Mouse (Mus musculus): ENCODE data around the gene Cdkl3. TPM values are rescaled to one million over a fixed set of nuclear protein-coding genes. Genes with fewer than 3 reads are reported as not detected.
A peak's percentile ranks its signal among the peaks of the same experiment; 100 is the strongest.

The Cdkl3 gene
- polyA plus RNA-seq, 1 experiment from 2014 or later, result 1.6 TPM

DNA sequence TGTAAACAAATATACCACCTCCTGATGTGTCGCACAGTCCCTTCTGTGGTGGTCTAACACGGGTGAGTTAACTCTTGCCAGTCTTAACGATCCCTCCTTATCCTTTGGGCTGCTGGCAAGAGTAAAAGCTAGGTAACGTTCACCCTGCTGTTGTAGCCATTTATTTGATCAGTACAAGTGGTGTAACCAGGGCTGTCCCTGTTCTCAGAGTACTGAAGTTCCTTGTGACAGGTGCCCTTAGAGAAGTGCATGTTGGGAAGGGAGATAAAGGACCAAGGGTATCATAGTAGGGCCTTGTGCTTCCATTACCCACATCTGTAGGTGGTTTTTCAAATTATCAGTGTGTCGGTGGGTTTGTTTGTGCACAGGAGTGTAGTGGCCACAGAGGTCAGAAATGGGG, 123.7 kb downstream of the Cdkl3 start:
- WGBS (ENCODE audit: insufficient replicate concordance), result 72% methylated on average over 5 of the region's 5 CpGs
- ATAC-seq (peak; percentile 30), DNase-seq (no peak)
- H3K4me3 ChIP-seq (ENCODE audit: low read depth, low read length), result no peak overlapping the region
- H3K4me2 ChIP-seq (ENCODE audit: low read depth, low read length), result no peak overlapping the region
- H3K9ac ChIP-seq (replicated peaks), result no peak overlapping the region
- H3K27me3 ChIP-seq (ENCODE audit: insufficient read depth, low read length), result no peaks in the 10 kb centered on the region
- H3K4me1 ChIP-seq (ENCODE audit: insufficient read depth), result no peaks in the 10 kb centered on the region
- TF ChIP-seq CTCF (IDR thresholded peaks at IDR 0.05; ENCODE audit: low read depth), result no peak
- no peak for TF ChIP-seq EP300 (IDR thresholded peaks at IDR 0.05; ENCODE audit: low read depth)
- H3K36me3 ChIP-seq (replicated peaks; ENCODE audit: insufficient read depth, low read length), result peaks cover 26% of the 10 kb centered on the region
- no peaks in the 10 kb centered on the region for H3K9me3 ChIP-seq (ENCODE audit: low read length)
- no peak overlapping the region for H3K27ac ChIP-seq (ENCODE audit: low read depth)

DNA sequence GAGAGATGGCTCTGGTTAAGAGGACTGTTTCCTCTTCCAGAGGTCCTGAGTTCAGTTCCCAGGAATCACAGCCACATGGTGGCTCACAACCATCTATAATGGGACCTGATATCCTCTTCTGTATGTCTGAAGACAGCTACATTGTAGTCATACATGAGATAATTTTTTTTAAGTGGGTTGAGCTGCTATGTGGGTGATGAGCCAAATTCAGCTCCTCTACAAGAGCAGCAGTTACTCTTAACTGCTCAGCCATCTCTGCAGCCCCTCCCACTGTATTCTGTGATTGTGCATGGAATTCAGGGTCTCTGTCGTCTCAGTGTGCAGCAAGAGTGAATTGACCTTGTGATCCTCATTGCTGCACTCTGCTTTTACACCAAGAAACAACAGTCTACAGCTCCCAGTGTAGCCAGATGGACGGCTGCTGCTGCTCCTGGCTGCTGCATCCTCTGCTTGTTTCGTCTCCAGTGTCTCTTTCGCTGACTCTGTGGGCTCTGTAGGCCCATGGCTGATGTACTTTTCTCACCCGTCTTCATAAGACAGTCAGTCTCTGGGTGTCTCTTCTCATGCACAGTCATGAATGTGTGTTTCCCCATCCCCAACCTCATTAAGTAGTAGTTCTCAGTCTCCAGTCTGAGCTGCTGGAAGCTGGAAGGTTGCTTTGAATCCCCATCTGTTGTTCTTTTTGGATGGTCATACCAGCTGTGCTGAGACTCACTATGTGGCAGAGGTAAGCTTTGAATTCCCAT, 124.5 kb downstream of the Cdkl3 start:
- no peak overlapping the region for H3K27ac ChIP-seq (ENCODE audit: low read depth)
- WGBS (ENCODE audit: insufficient replicate concordance), result 68% methylated on average over 5 of the region's 5 CpGs
- H3K4me3 ChIP-seq (ENCODE audit: low read depth, low read length), result no peak overlapping the region
- no peaks in the 10 kb centered on the region for H3K4me1 ChIP-seq (ENCODE audit: insufficient read depth)
- H3K4me2 ChIP-seq (ENCODE audit: low read depth, low read length), result no peak overlapping the region
- peaks cover 19% of the 10 kb centered on the region for H3K36me3 ChIP-seq (replicated peaks; ENCODE audit: insufficient read depth, low read length)
- ATAC-seq, result 0 out of 2 replicates have a peak, but pooled peaks have one; percentile 8
- H3K27me3 ChIP-seq (ENCODE audit: insufficient read depth, low read length), result no peaks in the 10 kb centered on the region
- TF ChIP-seq EP300 (IDR thresholded peaks at IDR 0.05; ENCODE audit: low read depth), result no peak
- no peak for TF ChIP-seq CTCF (IDR thresholded peaks at IDR 0.05; ENCODE audit: low read depth)
- no peak for DNase-seq
- no peaks in the 10 kb centered on the region for H3K9me3 ChIP-seq (ENCODE audit: low read length)
- H3K9ac ChIP-seq (replicated peaks), result no peak overlapping the region

DNA sequence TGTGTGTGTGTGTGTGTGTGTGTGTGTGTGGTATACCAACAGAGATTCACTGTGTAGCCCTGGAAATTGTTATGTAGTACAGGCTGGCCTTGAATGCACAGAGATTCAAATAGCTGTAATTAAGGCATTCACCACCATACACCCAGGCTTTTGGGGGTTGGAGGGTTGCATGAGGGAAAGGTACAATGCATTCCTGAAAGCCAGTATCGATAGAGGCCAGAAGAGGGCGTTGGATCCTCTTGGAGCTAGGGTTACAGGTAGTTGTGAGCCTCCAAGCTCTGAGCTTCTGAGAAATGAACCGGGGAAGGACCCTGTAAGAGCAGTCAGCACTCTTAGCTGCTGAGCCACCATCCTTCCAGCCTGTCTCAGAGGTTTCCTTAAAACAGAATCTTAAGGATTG, 125.2 kb downstream of the Cdkl3 start:
- no peak for DNase-seq
- no peak overlapping the region for H3K9ac ChIP-seq (replicated peaks)
- no peak overlapping the region for H3K4me3 ChIP-seq (ENCODE audit: low read depth, low read length)
- peaks cover 14% of the 10 kb centered on the region for H3K36me3 ChIP-seq (replicated peaks; ENCODE audit: insufficient read depth, low read length)
- no peaks in the 10 kb centered on the region for H3K27me3 ChIP-seq (ENCODE audit: insufficient read depth, low read length)
- ATAC-seq, result no peak
- H3K27ac ChIP-seq (ENCODE audit: low read depth), result no peak overlapping the region
- no peak overlapping the region for H3K4me2 ChIP-seq (ENCODE audit: low read depth, low read length)
- H3K9me3 ChIP-seq (ENCODE audit: low read length), result no peaks in the 10 kb centered on the region
- 22% methylated on average over 3 of the region's 3 CpGs for WGBS (ENCODE audit: insufficient replicate concordance)
- TF ChIP-seq CTCF (IDR thresholded peaks at IDR 0.05; ENCODE audit: low read depth), result peak; percentile 34
- no peak for TF ChIP-seq EP300 (IDR thresholded peaks at IDR 0.05; ENCODE audit: low read depth)
- H3K4me1 ChIP-seq (ENCODE audit: insufficient read depth), result no peaks in the 10 kb centered on the region

DNA sequence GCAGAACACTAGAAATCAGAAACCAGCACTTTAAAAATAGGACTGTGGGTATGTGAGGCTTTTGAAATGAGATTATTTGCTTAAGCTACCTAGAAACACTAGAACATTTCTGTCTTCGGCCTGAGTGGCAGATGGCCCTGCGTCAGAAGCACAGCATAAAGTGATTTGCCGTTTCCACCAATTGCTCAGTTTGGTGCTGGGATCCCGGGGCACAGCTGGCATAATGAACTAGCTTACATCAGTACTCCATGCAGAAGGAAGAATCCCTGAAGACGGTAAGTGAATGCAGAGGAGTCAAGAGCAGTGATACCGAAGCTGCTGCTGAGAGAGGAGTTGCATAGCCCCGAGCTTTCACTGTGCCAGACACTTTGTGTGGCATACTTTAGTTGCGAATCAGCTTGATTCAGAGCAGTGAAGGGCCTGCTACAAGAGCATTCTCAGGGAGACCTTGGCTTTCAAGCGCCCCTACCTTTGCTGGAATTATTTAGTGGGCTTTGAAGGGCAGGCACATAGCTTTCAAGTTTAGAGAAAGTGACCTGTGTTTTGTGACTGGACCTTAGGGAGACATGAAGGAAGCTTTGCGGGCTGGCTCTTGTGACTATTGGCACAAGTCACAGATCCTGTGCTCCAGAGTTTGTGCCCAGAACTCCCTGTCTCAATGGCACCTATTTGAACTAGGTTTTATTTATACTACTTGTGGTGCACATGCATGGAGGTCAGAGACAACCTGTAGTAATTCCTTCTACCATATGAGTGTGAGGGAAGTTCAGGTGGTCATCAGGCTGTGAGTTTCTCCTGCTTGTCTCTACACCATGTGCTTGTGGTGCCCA, 125.8 kb downstream of the Cdkl3 start:
- DNase-seq, result no peak

DNA sequence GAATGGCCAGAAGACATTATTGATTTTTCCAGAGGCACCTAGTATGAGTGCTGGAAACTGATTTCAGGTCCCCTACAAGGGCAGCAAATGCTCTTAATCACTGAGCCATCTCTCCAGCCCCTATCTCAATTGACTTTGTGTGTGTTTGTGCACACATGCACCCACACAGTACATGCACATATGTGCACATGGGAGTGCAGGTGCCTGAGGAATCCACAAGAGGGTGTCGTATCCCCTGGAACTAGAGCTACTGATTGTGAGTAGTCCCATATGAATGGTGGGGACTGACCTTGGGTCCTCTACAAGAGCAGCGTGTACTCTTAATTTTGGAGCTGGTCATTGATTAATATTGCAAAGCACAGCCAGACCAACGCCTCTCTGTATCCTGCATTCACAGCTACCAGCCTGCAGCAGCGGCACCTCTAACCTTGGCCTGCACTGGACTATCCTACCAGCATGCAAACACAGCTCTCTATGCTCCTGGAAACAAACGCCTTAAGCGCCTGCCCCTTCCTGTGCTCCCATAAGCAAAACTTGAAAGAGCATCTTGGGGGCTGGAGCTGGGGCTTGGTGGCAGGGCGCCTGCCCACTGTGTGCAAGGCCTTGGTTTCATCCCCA, 126.5 kb downstream of the Cdkl3 start:
- H3K4me3 ChIP-seq (ENCODE audit: low read depth, low read length), result no peak overlapping the region
- WGBS (ENCODE audit: insufficient replicate concordance), result 78% methylated on average over 7 of the region's 7 CpGs
- no peaks in the 10 kb centered on the region for H3K27me3 ChIP-seq (ENCODE audit: insufficient read depth, low read length)
- H3K36me3 ChIP-seq (replicated peaks; ENCODE audit: insufficient read depth, low read length), result peaks cover 3% of the 10 kb centered on the region; the same call in 1 of the 2 replicates
- H3K4me1 ChIP-seq (ENCODE audit: insufficient read depth), result no peaks in the 10 kb centered on the region
- peaks cover 5% of the 10 kb centered on the region for H3K9me3 ChIP-seq (ENCODE audit: low read length)
- ATAC-seq, result peak; percentile 13; the same call in 1 of the 2 replicates
- DNase-seq, result no peak
- H3K9ac ChIP-seq (replicated peaks), result no peak overlapping the region
- no peak overlapping the region for H3K4me2 ChIP-seq (ENCODE audit: low read depth, low read length)
- no peak overlapping the region for H3K27ac ChIP-seq (ENCODE audit: low read depth)
- no peak for TF ChIP-seq EP300 (IDR thresholded peaks at IDR 0.05; ENCODE audit: low read depth)
- TF ChIP-seq CTCF (IDR thresholded peaks at IDR 0.05; ENCODE audit: low read depth), result peak; percentile 40

More for the DNA sequence above, 125.8 kb downstream of the Cdkl3 start:
- no peak for TF ChIP-seq CTCF (IDR thresholded peaks at IDR 0.05; ENCODE audit: low read depth)
- TF ChIP-seq EP300 (IDR thresholded peaks at IDR 0.05; ENCODE audit: low read depth), result no peak
- no peak overlapping the region for H3K4me3 ChIP-seq (ENCODE audit: low read depth, low read length)
- peaks cover 8% of the 10 kb centered on the region for H3K36me3 ChIP-seq (replicated peaks; ENCODE audit: insufficient read depth, low read length)
- WGBS (ENCODE audit: insufficient replicate concordance), result 82% methylated on average over 10 of the region's 10 CpGs
- H3K4me2 ChIP-seq (ENCODE audit: low read depth, low read length), result no peak overlapping the region
- H3K27ac ChIP-seq (ENCODE audit: low read depth), result no peak overlapping the region
- H3K9ac ChIP-seq (replicated peaks), result no peak overlapping the region
- no peaks in the 10 kb centered on the region for H3K4me1 ChIP-seq (ENCODE audit: insufficient read depth)
- ATAC-seq, result no peak; the same call in 1 of the 2 replicates
- H3K27me3 ChIP-seq (ENCODE audit: insufficient read depth, low read length), result no peaks in the 10 kb centered on the region
- no peaks in the 10 kb centered on the region for H3K9me3 ChIP-seq (ENCODE audit: low read length)

Small RNAs within 50 kb of the gene (microRNA-seq; reads per million reads assigned to microRNA genes)
- gene Gm24157 (not detected), gene Mir3061 (13.4 reads per million, percentile 23 among the genes with 10 or more reads in this experiment)

Other genes with a start within 250 kb of the Cdkl3 start
- 14.1 and 15.0 TPM in 2 replicates for gene Sec24a, start 240.6 kb upstream of the Cdkl3 start, polyA plus RNA-seq (2015; fragmentation: Nextera tagmentation; extraction: Ambion mirVana)
- gene Sar1b, start 240.5 kb upstream of the Cdkl3 start, polyA plus RNA-seq (2015; fragmentation: Nextera tagmentation; extraction: Ambion mirVana), result 204 TPM in 2 replicates
- 0.86 and 1.0 TPM in 2 replicates for gene Jade2, start 146.6 kb upstream of the Cdkl3 start, polyA plus RNA-seq (2015; fragmentation: Nextera tagmentation; extraction: Ambion mirVana)
- gene Cdkn2aipnl, start 36.6 kb upstream of the Cdkl3 start, polyA plus RNA-seq (2015; fragmentation: Nextera tagmentation; extraction: Ambion mirVana), result 30.7 and 33.3 TPM in 2 replicates
- 127 and 148 TPM in 2 replicates for gene Ube2b, start 3.5 kb upstream of the Cdkl3 start, polyA plus RNA-seq (2015; fragmentation: Nextera tagmentation; extraction: Ambion mirVana)
- 23.2 and 24.3 TPM in 2 replicates for gene Ppp2ca, start 94.5 kb downstream of the Cdkl3 start, polyA plus RNA-seq (2015; fragmentation: Nextera tagmentation; extraction: Ambion mirVana)
- not detected in 2 replicates for gene Olfr1373, start 141.3 kb downstream of the Cdkl3 start, polyA plus RNA-seq (2015; fragmentation: Nextera tagmentation; extraction: Ambion mirVana)
- not detected in 2 replicates for gene Olfr1371, start 209.8 kb downstream of the Cdkl3 start, polyA plus RNA-seq (2015; fragmentation: Nextera tagmentation; extraction: Ambion mirVana)
- gene Skp1a, start 227.8 kb downstream of the Cdkl3 start, polyA plus RNA-seq (2015; fragmentation: Nextera tagmentation; extraction: Ambion mirVana), result 289 and 296 TPM in 2 replicates